Mouse (Mus musculus): Measurements from ENCODE around the gene Ddx3x. TPM values are rescaled to one million over a fixed set of nuclear protein-coding genes. Genes with fewer than 3 reads are reported as not detected.

Gene Ddx3x
- 119 and 124 TPM in 2 replicates for polyA plus RNA-seq (2012; rRNA removed)

GRCm38 (mm10) chrX:13280409-13281328 is at the start of gene Ddx3x:
Ddx3x (plus strand) TSS chrX:13280970.

Other genes with a start within 250 kb of the Ddx3x start
- 47.6 and 50.8 TPM in 2 replicates for gene Usp9x, start 209.5 kb upstream of the Ddx3x start, polyA plus RNA-seq (2012; rRNA removed)
- 0.27 and 0.33 TPM in 2 replicates for gene Nyx, start 185.1 kb downstream of the Ddx3x start, polyA plus RNA-seq (2012; rRNA removed)

Measured in central nervous system, embryonic 14 days (tissue).